Mouse (Mus musculus): ENCODE data around the gene Dlec1.

DNA sequence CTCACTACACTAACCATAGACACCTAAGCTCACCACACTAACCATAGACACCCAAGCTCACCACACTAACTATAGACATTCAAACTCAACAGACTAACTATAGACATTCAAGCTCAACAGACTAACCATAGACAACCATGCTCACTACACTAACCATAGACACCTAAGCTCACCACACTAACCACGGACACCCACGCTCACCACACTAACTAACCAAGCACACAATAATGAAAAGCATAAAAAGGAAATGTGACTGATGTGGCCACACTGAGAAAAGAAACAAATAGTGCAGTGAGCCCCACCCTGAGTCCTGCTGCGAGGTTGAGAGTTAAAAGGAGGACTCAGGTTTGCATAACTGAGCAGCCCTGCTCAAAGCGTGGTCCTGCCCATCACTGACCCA is 46.9 kb upstream of the Dlec1 start:
- TF ChIP-seq CTCF (IDR thresholded peaks at IDR 0.05; ENCODE audit: borderline replicate concordance, extremely low read depth, insufficient read depth, insufficient read length) (no peak), POLR2A (IDR thresholded peaks at IDR 0.05; ENCODE audit: borderline replicate concordance, extremely low read depth, insufficient read depth, insufficient read length, poor library complexity, severe bottlenecking) (no peak)
